Mouse (Mus musculus) mature B cell (primary cell): ENCODE data around the gene Maco1.

Experiments
- in situ Hi-C: fragments of 300-500 bp; cut with MboI; formaldehyde crosslinking; loops from 2 replicates; pipeline ENCODE4 v1.14.3; 2019

Gene Maco1

GRCm38 (mm10) chr4:134772805-134773674 lies 80.1 kb downstream of the Maco1 start:
- in situ Hi-C loops, result no loop called here

- in situ Hi-C loops, result no loop called here
Measured at GRCm38 (mm10) chr4:134769891-134770290, 83.3 kb downstream of the Maco1 start.

DNA sequence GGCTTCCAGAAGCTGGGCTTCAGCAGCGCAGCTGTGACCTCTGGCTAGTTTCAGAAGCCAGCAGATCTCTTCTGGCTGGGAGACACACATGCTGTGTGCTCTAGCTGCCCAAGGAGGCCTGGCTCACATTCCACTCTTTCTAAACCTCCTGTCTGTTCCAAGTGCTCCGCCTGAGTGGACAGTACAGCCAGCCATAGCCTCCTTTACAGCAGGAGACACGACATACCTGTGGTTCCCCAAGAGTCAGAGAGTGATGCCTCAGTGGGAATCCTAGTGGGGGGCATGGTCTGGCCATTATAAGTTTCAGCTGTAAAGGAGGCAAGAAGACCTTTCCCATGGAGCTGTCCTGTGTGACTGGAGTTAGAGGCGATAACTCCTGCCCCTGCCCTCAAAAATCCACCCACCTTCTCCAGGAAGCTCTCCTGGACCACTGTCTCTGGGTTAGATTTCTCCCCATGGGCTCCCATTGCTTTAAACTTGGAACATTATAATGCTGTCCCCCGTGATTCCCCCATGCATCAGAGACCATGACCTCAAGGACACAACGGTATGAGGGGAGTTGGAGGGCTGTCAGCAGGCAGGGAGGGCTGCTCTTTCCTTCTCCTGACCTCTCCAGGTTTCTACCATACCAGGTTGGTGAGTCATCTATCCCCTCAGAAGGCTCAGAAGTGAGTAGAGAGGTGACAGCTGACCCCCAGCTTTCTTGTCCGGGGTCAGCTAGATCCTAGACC lies 83.9 kb downstream of the Maco1 start:
- in situ Hi-C loops, result no loop called here

DNA sequence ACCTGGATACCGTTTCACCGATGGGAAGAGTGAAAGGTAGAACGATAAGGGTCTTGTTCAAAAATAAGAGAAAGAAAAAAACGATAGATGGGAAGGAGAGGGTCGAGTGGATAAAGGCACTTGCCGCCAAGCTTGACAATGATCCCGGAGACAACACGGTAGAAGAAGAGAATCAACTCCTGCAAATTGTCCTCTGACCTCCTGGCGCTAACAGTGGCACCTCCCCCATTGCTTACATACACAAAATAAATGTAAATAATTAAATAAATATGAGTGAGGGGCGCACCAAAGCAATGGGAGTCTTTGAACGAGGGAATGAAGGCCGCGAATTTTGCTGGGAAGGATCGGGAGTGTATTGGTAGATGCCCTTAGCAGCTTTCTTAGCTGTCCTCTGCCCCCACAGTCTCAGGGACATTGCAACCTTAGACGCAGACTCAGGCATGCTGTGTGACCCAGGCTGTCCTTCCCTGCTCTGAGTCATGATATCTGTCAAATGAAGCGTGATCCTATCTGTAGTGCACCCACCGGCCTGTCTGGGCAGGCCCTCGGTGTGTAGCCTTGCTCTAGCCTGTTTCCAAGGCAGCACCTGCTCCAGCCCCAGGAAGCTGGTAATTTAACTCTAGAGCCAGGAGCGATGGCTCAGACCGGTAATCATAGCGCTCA lies 84.8 kb downstream of the Maco1 start:
- in situ Hi-C loops, result no loop called here

DNA sequence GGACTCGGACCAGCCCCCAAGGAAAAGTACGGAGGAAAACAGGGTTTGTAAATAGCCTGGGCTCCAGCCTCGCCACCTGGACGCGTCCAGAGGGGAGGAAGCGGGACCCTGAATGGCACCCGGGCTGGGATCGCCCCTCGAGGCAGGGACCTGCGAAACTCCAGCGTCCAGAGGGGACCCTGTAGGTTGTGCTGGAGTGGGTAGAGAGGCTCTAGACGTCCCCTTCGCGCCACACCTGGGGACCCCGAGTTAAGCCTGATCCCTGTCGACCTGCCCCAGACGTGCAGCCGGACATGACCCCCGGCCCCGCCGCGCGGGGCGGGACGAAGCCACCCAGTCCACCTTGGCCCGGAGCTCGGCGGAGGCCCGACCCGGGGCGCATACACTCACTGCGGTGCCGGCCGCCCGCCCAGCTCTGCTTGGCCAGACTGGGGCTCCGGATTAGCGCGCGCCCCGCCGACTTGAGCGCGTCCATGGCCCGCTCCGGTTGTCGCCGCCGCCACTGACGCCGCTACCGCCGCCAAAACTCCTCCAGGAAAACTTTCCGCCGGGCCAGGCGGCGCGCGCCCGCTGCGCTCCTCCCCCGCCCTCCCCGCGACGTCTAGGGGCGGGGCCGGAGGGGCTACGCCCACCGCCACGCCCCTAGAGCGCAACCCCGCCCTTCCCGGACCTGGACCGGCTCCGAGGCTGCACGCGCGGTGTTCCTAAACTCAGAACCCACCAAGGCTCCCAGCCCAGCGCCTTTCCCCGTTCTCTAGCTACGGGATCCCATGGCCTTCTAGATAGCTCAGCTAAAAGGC lies 85.5 kb downstream of the Maco1 start, which contains the start of gene Ldlrap1:
TSS of gene Ldlrap1 (minus strand) at position 599 of the 800 bp plus-strand sequence.
- in situ Hi-C loops, result no loop called here

- in situ Hi-C loops, result no loop called here
Measured at GRCm38 (mm10) chr4:134766904-134767425, 86.2 kb downstream of the Maco1 start.

DNA sequence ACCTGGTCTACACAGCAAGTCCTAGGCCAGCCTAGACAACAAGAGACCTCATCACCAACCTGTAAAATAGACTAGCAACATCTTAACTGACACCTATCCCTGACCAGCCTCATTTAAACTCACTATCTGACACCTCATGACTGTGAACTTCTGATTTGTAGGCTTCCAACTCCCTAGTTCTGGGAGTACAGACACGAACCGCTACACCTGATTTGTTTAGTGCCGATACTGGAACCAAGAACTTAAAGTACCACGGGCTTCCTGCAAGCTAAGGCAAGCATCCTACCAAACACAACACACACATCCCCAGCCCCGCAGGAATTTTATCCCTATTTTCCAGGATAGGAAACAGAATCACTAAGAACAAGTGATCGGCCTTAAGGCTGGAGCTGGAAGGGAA lies 86.9 kb downstream of the Maco1 start:
- in situ Hi-C loops, result no loop called here

GRCm38 (mm10) chr4:134764333-134764732 lies 88.8 kb downstream of the Maco1 start:
- in situ Hi-C loops, result no loop called here

GRCm38 (mm10) chr4:134762360-134762759 lies 90.8 kb downstream of the Maco1 start:
- in situ Hi-C loops, result no loop called here

DNA sequence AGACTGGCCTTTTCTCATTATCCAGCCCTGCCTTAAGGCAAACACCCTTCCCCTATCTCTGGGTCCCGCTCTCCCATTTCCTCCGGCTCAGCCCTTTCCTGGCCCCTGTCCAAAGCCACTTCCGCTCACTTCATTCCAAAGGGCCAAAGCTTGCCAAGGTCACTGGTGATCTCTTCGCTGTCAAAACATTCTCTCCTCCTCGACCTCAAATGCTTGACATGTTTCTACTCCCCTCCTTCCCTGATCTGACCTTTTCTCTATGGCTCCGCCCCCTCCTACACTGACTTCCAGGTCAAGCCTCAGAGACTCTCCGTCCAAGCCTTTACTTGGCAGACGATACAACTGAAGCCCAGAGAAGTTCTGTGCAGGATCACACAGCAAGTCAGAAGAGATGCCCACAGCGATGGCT lies 92.3 kb downstream of the Maco1 start:
- in situ Hi-C loops, result no loop called here

- in situ Hi-C loops, result no loop called here
Measured at GRCm38 (mm10) chr4:134760281-134760680, 92.9 kb downstream of the Maco1 start.

- in situ Hi-C loops, result no loop called here
Measured at GRCm38 (mm10) chr4:134759564-134759963, 93.6 kb downstream of the Maco1 start.

GRCm38 (mm10) chr4:134758922-134759321 lies 94.2 kb downstream of the Maco1 start:
- in situ Hi-C loops, result no loop called here

GRCm38 (mm10) chr4:134758367-134758766 lies 94.8 kb downstream of the Maco1 start:
- in situ Hi-C loops, result no loop called here

DNA sequence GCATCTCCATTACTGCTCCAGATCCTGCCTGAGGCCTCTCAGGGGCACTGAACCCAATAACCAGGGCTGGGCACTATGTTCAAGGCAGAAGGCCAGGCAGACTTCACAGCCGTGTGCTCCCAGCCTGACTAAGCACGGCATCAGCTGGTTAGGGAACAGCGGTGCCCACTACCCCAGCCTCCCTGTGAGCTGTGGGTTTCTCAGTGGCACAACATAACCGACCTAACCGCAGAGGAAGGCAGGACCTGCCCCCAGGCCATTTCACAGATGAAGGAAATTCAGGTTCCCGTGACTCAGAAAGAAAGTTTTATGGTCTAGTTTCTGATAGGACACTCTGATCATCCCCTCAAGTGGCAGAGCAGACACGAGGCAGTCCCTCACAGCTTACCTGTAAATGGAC lies 96.2 kb downstream of the Maco1 start:
- in situ Hi-C loops, result no loop called here

DNA sequence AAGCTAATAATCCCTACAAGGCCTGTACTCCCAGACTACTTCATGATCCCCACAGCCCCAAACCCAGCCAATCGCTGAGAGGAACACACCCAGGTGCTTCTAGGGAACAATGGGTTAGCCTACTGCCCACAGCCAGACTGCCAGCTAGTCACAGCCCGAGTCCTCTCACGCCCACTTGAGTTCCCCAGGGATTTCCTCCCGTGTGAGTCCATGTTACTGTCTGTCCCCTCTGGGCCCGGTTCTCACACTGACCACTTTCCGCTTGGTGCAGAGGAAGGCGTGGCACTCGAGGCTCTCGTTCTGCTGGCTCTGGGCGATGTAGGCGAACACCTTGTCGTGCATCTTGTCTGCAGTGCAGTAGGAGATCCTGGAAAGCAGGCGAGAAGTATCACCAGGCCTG lies 98.2 kb downstream of the Maco1 start:
- in situ Hi-C loops, result no loop called here

- in situ Hi-C loops, result no loop called here
Measured at GRCm38 (mm10) chr4:134754371-134754770, 98.8 kb downstream of the Maco1 start.

DNA sequence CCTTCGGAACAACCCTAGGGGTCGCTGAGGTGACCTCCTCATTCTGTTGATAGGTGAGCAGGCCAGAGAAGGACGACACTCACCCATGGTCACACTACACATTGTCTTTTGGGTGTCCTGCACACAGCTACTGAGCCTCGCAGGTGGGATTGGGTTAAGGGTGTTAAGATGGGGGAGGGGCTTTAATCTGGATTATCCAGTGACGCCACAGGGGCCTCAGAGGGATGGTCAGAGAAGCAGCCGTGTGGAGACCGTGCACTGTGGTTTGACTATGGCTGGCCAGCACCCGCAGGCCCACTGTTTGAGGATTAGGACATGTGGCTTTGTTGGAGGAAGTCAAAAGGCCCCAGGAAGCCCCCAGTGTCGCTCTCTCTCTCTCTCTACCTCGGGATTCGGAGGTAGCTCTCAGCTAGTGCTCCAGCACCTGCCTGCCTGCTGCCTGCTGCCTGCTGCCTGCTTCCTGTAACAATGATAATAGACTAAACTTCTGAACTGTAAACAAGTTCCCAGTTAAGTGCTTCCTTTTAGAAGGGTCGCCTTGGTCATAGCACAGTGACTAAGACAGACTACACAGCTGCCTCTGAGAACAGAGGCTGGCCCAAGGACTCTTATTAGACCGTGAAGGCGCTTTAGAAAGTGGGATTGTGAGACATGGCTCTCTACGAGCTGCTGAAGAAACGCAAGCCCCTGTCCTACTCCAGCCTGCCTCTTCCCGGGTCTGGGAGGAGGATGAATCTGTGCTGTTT lies 99.5 kb downstream of the Maco1 start:
- in situ Hi-C loops, result no loop called here

DNA sequence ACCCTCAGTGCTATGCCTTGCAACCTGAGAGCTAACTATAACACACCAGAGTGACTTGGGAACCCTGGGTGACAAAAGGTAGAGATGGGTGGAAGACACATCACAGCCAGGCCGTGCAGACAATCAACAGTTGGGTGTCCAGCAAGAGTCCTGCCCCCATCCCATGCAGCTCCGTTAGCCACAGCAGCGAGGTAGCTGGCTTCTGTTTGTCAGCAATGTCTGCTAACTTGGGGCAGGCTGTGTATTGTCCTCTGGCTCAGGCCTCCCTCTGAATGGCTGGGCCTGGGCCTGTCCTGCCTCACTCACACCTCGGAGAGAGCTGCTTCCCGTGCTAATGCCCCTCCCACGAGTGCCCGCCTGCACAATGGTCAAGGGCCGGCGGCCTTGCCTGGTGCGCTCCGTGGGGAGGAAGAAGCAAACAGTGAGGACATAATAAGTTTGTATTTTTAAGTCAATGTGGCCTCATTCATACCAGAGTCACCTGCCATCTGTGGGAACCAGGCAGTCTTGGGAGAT lies 100.2 kb downstream of the Maco1 start:
- in situ Hi-C loops, result no loop called here
